Mouse (Mus musculus): Measurements from ENCODE around the gene Dmd. TPM values are rescaled to one million over a fixed set of nuclear protein-coding genes. Genes with fewer than 3 reads are reported as not detected.

Dmd gene
- polyA plus RNA-seq (2017; shearing (Covaris generic)), result 4.3 TPM

DNA sequence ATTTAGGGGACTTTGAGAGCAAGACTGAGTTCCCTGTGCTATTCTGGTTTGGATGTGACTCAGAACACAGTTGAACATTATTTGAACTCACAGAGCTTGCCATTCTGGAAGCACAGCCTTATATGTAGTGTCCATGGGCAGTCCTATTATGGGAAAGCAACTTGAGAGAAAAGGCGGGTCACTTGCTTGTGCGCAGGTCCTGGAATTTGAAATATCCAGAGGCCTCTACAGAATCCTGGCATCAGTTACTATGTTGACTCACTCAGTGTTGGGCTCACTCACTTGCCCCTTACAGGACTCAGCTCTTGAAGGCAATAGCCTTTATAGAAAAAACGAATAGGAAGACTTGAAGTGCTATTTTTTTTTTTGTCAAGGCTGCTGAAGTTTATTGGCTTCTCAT, at the start of gene Dmd:
TSS of gene Dmd (plus strand) at position 241 of the 400 bp plus-strand sequence.

DNA sequence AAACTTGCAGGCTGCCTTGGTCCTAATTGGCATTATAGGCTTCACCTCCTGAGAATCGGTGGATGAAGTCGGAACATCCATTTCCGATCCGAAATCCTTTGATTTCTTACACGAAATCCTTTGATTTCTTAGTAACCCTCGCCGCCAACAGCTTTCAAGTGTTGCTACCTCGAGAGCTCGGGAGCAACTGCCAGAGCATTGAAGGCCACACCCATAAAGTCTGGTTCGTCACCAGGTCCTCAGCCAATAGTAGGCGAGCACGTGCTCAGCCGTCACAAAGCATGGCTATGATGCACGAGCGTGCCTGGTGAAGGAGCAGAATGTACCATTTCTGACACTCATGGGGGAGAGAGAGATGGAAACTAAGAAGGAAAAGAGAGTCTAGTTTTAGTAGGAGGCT, 538.9 kb downstream of the Dmd start, which contains the start of gene Tsga8:
TSS of gene Tsga8 (minus strand) at position 327 of the 400 bp plus-strand sequence.

DNA sequence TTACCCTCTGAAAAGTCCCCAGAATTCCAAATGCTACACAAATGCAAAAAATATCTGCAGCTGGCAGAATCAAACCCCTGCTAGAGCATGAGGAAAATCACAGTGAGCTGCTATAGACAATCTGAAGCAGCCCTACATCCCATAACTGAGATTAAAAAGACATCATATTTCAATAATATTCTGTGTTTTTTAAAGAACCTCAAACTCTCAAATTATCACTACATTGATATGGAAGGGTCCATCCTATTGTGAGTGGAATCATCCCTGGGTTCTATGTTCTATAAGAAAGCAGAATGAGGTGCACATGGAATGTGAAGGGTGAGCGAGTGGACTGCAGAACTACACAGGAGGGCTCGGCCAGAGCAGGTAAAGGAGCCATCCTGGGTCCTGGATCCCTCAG, 2300.7 kb downstream of the Dmd start, which contains the start of gene Fthl17a:
TSS of gene Fthl17a (plus strand) at position 301 of the 400 bp plus-strand sequence.

Measured in inflammation-experienced regulatory T-cells, adult 16 weeks (primary cell).